Mouse (Mus musculus) urinary bladder, postnatal 36 days (tissue): Measurements from ENCODE around the gene Pgm2.

ENCODE experiments used
- DNase-seq, 2 experiments: peaks; one replicate each; pipeline ENCODE4 v3.0.0; 2022; ENCODE audit warnings: low spot score in 2 of 2, mixed read lengths in 1 of 2

The Pgm2 gene

DNA sequence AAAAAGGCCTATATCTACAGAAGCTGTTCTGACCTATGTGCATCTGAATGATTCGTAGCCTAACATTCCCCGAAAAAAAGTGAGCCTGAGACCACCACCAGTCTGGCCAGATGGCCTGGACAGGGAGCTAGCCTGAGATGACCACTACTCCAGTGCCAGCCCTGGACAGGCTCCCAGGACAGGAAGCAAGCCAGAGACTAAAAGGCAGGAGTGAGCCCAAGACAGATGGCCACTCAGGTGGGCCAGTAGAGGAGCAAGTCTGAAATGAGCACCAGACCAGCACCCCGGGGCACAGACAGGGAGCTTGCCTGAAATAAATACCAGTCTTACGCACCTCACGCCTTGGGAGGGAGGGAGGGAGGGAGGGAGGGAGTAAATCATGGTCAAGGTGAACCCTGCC is 51.6 kb downstream of the Pgm2 start:
- DNase-seq: no peak

GRCm38 (mm10) chr5:64146384-64147005 is 53.7 kb downstream of the Pgm2 start:
- peak in 1 of 2 experiments; percentile 42 for DNase-seq

DNA sequence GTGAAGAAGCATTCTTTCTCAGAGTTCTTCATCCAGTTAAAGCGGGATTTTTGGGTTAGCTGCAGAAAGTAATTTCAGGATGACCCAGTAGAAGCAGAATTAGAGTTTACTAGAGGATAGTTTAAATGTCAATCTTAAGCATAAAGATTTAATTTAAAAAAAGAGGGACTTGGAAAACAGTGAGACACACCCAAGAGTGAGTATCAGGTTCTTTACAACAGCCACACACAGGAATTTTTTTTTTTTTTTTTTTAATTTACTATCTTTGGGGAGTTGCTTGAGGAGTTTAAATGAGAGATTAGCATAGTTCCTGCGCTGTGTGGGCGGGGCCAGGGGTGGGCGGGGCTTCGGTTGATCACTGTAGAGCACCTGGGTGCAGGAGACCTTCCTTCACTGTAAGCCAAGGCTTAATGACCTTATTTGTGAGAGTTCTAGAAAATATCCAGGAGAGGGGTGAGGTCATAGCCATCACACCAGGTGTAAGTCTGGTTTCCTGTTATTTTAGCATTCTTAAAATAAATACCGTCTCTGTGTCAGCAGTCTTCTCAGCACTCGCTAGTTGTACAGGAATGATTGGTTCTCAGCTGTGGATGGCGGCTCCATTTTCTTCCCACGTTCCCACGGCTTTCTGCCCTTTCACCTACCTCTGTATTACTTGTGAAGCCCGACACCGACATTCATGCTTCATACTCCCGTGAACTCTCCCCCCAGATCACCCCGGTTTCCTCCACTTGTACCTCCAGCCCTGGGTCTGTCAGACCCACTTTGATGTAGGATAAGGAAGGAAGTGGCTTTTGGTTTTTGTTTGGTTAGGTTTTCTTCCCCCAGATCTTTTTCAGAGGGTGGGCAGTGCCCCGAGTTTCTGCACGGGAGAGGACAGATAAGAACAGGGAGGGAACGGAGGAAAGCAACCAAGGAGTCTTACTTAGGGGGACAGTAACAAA is 56.7 kb downstream of the Pgm2 start:
- no peak for DNase-seq

DNA sequence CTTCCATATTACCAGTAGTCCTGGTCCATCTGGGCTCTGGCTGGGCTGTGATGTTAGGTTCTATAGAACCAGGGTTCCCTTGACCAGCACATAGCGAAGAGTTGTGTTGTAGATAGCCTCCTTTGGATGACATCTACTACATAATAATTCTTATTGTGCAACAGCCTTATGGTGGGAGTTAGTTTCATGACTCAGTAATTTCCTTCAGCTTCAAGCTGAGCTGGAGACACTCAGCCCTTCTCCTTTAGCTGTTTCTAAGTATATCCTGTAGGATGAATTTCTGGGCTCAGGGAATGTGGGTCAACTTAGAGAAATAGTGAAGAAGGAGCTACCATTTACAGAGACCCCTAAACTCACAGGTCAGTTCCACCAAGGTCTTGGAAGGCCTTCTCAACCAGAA is 60.6 kb downstream of the Pgm2 start:
- no peak for DNase-seq

DNA sequence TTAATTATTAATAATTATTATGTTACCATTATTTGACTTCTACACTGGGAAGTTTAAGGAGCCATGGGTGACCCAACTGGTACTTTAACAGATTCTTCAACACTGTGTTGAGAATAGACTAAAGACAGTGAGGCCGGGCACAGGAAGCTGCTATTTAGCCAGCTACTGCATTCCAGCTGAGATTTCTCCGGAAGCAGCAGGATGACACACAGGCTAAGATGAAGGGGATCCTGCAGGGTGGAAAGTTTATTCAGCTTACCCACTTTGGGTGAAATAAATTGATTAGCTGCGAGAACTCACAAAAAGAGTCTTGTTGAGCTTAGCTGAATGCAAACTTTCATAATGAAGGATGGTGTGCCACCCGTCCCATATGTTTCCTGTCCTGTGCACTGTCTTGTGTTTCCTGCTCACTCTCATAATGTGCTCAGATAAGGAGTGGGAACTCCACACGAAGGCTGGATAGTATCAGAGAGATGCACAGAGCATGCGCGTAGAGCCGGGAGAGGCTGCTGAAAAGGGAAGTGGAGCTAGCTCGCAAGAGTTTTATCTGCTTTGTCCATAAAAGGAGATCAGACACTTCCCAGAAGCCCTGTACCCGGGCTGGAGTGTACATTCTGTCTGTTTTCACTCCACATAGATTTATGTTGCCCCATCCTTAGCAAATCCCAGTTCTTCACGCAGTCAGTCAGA is 63.3 kb downstream of the Pgm2 start, which contains the start of gene Tbc1d1:
Tbc1d1 (plus strand) TSS at position 445 of the 690 bp plus-strand sequence.
- peak; percentile 21 to 41 for DNase-seq

DNA sequence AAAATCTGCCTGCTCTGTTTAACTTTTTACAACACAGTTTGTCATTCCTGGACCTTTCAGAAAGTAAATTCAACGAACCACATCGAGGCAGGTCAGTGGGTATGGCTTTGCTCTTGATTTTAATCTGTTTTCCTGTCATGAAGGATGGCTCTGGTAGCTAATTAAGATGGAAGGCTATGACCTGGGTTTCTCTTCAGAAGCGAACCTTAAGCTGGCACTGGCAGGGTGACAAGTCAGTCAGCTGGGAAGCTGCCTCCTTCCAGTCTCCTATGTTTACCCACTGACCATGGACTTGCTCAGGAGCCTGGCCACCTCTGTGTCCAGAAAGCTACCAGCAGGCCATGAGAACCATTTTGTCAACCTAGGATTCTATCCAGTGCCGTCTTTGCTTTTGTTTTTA is 63.8 kb downstream of the Pgm2 start:
- DNase-seq: no peak

GRCm38 (mm10) chr5:64157926-64158325 is 65.2 kb downstream of the Pgm2 start:
- no peak for DNase-seq

DNA sequence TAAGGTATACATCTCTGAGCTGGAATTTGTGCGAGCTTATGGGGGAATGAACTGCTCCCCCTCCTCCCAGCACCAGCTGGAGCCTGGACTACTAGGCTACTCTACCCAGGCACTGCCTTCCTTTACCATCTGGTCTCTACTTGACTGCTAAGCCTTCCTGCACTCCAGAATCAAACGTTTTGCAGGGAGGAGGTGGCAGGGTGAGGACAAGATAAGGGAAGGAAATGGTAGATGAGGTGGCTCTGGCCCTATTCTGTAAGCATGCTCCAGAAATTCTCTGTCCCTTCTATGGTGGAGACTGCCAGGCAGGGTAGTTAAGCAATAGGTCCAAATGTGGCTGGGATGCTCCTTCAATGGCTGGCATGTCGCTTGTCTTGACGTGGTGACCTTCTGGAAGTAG is 65.8 kb downstream of the Pgm2 start:
- no peak for DNase-seq

DNA sequence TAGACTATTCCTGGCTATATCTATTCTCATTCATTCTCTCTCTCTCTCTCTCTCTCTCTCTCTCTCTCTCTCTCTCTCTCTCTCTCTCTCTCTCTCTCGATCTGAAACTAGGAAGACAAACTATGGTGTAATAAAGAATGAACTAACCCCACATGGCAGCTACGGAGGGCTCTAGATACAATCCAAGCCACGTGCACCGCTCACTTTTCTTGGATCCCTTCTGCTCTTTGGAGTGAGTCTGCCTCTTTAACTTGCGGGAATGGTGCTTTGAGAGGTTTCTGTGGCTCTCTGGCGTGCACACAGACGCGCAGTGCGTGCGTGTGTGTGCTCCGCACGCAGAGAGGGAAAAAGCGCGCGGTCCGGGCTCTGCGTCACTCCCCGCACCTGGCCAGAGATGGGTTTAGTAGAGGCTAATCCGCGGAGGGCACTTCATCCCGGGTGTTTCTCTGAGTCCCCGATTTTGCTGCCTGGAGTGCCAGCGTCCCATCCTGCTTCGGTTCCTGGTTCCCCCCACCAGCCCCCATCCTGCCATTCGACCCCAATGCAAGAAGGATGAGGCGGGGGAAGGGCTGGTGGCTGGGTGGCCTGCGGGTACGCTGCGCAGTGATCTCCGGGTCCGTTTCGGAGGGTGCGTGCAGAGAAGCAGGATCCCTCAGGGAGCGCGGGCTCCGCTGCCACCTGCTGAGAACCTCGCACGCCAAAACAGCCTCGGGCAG is 66.5 kb downstream of the Pgm2 start:
- DNase-seq: peak in 1 of 2 experiments; percentile 23

DNA sequence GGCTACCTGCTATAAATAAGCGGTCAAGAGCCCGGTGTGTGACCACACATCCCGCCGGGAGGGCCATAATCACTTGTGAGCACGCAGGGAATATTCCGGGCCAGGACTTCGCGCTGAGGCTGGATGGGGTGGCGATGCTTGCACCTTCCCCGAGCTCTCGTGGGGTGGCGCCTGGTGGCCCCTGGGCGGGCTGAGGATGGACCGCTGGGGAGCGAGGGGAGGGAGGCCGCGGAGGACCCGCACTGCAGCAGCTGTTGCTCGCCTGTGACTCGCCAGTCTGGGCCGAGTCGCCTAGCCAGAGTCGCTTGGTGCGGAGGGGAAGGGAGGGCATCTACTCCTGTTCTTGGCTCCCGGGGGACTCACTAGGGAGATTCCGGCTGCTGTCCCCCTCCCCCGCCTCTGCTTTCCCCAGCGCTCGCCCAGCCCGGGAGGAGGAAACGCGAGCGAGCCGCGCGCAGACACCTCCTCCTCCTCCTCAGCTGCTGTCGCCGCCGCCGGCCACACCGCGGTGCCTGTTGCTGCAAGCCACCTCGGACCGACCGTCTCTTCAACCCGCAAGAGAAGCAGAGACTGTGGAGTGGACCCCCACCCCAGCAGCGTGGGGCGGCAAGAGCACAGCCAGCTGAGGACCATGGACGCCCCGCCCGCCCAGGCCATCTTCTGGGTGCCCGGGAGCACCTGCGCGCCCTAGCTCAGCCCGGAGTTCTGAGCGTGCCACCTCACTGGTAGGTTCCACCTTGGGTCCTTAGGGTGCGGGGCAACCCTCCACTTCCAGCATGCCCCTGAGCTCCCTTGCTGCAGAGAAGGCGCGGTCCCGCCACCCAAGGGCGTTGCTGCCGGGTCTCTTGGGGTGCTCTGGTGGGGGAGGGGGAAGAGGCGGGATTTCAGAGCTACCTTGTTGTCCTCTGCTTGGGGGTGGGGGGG is 67.3 kb downstream of the Pgm2 start:
- DNase-seq: peak; percentile 55 to 58

DNA sequence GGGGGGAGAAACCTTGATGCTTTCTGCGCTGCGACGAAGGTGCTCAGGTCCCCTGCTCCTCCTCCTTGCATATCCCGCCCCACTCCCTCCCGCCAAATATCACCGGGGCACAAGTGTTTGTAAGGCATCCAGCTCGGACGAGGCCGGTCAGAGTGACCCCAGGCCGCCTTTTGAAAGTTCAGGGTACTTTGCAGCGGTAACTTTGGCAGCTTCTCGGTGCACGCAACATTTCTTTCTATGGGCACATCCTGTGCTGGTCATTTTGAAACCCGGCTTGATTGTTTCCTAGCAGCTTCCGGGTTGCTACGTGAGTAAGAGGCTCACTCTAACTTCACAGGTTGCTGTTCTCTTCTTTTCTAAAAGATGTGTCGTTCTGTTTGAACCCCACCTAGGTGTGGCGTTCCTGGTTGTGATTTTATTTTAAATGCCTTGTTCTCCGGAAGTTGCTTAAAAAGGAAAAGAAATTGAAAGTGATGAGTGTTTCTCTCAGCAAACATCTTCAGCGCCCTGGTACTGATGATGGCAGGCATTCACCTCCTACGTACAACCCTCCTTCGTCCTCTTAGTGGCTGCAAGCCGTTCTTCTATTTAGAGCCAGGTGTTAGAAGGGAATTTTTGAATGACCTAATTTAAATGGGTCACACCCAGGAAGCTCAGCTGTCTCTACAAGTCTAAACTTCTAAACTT is 68.1 kb downstream of the Pgm2 start:
- DNase-seq: peak in 1 of 2 experiments; percentile 8

- no peak for DNase-seq
These were observed 69.2 kb downstream of the Pgm2 start for GRCm38 (mm10) chr5:64161917-64162316.

- no peak for DNase-seq
These were observed 69.8 kb downstream of the Pgm2 start for GRCm38 (mm10) chr5:64162582-64162981.

GRCm38 (mm10) chr5:64164414-64164813 is 71.7 kb downstream of the Pgm2 start:
- no peak for DNase-seq

- no peak for DNase-seq
These were observed 73.1 kb downstream of the Pgm2 start for GRCm38 (mm10) chr5:64165826-64166225.

- DNase-seq: no peak
These were observed 76.3 kb downstream of the Pgm2 start for GRCm38 (mm10) chr5:64168990-64169540.

- no peak for DNase-seq
These were observed 80.1 kb downstream of the Pgm2 start for GRCm38 (mm10) chr5:64172884-64173283.

- DNase-seq: no peak
These were observed 80.6 kb downstream of the Pgm2 start for GRCm38 (mm10) chr5:64173302-64173701.

DNA sequence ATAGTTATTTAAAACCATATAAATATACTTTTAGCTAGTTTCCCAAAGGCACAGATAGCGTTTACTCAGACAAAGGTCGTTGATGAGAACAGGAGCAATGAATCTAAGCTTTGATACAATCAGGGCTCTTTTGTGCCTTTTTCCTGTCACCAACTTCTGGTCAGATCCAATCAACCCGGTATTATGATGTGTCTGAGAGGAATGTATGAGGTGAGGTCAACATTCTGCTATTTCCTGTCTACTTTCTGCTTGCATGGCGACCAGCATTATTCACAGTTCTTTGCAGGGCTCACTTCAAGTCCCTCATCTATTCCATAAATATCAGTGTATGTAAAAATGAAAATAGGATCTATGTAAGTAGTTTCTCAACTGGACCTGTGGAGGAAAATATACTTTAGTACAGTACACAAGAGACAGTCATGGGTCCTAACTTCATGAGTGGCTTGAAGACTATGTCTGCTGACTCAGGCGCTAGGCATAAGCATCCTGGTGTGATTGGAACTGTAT is 81.7 kb downstream of the Pgm2 start:
- DNase-seq: no peak
